Mouse (Mus musculus) bone marrow, adult 2 months (tissue): ENCODE data around the gene Oma1.

Experiments
- CTCF ChIP-seq: fragments of 200-500 bp; IDR thresholded peaks from 2 replicates; pipeline ENCODE4 v1.5.1; 2011; ENCODE audit warnings: low read length, control low read depth; ENCODE audit not compliant: control insufficient read depth, insufficient read depth
- POLR2A ChIP-seq: fragments of 200-500 bp; IDR thresholded peaks from 2 replicates; pipeline ENCODE4 v1.6.1; 2011; ENCODE audit warnings: low read depth, mild to moderate bottlenecking, control low read depth, low read length, borderline replicate concordance; ENCODE audit not compliant: control insufficient read depth

DNA sequence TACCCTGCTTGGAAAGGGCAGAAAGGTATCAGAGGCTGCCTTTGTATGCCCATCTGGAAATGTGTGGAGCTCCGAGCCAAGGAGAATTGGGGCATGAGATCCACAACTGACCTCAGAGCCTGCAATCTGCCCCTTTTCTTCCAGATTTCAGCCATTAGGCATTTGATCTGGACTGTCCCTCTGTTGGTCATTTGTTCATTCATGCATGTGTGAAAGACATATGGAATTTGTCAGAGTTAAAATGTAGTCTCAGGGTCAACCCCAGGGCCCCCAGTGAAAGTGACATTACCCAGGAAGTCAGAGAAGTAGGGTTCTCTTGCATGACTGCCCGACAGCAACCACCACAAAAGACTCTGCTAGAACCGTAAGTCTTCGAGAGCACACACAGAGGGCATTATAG is 89.0 kb downstream of the Oma1 start:
- TF ChIP-seq CTCF, result no peak
- no peak for TF ChIP-seq POLR2A
